Mouse (Mus musculus): ENCODE measurements around the gene Rcn3. TPM values are rescaled to one million over a fixed set of nuclear protein-coding genes. Genes with fewer than 3 reads are reported as not detected.
A peak's percentile ranks its signal among the peaks of the same experiment; 100 is the strongest.

The Rcn3 gene
- polyA plus RNA-seq, 2 experiments = 19.2 to 20.6 TPM

DNA sequence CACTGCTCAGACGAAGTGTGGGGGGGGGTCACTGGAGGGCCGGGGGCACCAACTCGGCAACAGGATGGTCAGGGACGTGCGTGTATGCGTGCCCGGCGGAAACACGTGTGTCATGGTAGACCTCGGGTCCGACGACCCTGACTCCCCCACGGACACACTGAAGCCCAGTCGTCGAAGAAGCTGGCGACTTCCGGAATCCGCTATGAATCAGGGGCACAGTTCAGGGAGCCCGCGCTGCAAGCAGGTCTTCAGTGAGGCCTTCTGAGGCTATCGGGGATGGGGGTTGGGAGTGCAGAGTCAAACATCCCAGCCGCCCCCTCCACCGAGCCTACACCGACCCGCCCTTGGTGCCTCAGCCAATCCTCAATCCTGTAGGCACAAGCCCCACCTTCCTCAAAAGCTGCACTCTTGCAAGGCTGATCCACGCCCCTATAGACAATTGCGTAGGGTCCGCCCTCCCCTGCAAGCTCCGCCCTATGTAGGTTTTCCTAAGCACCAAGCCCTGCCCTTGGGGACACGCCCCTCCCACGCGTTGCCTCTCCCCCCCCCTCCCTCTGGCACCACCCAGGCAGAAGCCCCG is 38.0 kb downstream of the Rcn3 start:
- peak; percentile 92 for ATAC-seq (ENCODE audit: insufficient read depth)
- TF ChIP-seq CTCF (IDR thresholded peaks at IDR 0.05; ENCODE audit: low read depth) = no peak
- no peak for TF ChIP-seq EP300 (IDR thresholded peaks at IDR 0.05; ENCODE audit: low read depth)
- H3K9ac ChIP-seq (replicated peaks) = peak overlapping the region; percentile 74

DNA sequence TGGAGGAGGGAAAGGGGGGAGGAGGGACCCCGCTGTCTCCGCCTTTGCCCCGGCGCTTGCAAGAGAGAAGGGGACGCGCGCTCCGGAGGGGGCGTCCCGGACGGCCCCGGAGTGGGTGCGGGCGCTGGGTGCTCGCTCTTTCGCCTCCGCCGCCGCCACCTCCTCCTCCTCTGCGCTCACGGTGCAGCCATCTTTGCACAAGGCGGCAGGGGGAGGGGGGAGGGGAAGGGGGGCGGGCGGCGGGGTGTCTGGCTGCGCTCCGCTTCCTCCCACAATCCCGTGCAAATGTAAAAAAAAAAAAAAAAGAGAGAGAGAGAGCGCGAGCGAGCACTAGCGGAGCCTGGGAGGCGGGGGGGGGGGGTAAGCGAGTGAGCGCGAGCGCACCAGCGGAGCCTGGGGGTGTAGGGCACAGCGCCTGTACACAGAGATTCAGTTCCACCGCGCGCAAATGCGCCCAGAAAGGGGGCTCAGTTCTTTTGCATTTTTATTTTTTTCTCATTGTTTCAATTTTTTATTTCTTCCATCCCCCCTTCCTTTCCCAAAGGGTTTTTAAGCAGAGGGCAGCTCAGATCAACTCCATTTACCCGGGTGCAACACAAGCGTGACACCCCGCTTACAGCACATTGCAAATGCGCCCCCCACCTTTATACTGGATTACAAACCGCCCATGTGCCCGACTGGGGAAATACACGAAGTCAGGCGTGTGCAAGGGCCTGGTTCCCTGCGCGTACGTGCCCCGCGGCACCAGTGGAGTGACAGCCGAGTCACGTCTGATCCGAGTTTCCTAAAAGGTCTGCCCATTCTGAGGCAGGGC is 38.7 kb downstream of the Rcn3 start:
- Histone ChIP-seq H3K4me3 (ENCODE audit: insufficient read depth in 1 of 2, low read depth in 2 of 2, low read length in 2 of 2) (peak overlapping the region; percentile 65 to 68), H3K4me2 (ENCODE audit: low read depth) (peak overlapping the region; percentile 84), H3K4me1 (replicated peaks; ENCODE audit: control insufficient read depth in 2 of 2, insufficient read depth in 2 of 2, low read length in 1 of 2) (peaks cover 14% of the 10 kb centered on the region in 2 experiments), H3K9ac (replicated peaks) (peak overlapping the region; percentile 74), H3K9me3 (ENCODE audit: control insufficient read depth, low read length) (no peaks in the 10 kb centered on the region), H3K36me3 (replicated peaks; ENCODE audit: control insufficient read depth, insufficient read depth, low read depth) (peaks cover 6% of the 10 kb centered on the region), H3K27ac (peak overlapping the region; percentile 58), H3K27me3 (ENCODE audit: control insufficient read depth, insufficient read depth, low read length) (no peaks in the 10 kb centered on the region)
- ATAC-seq (ENCODE audit: insufficient read depth) (peak; percentile 47), DNase-seq (ENCODE audit: low read depth in 3 of 3, low spot score in 3 of 3) (peak in 1 of 3 experiments; percentile 54)
- TF ChIP-seq CTCF (IDR thresholded peaks at IDR 0.05; ENCODE audit: low read depth) (no peak), EP300 (IDR thresholded peaks at IDR 0.05; ENCODE audit: low read depth) (no peak)
- under 1% methylated on average over 32 of the region's 59 CpGs for WGBS (ENCODE audit: insufficient replicate concordance)

More for the DNA sequence above, 38.0 kb downstream of the Rcn3 start:
- Histone ChIP-seq H3K4me2 (ENCODE audit: low read depth) (peak overlapping the region; percentile 84), H3K36me3 (replicated peaks; ENCODE audit: control insufficient read depth, insufficient read depth, low read depth) (peaks cover 6% of the 10 kb centered on the region; the same call in 1 of the 2 replicates), H3K4me3 (ENCODE audit: insufficient read depth in 1 of 2, low read depth in 2 of 2, low read length in 2 of 2) (peak overlapping the region; percentile 53 to 68), H3K27ac (peak overlapping the region; percentile 58), H3K27me3 (ENCODE audit: control insufficient read depth, insufficient read depth, low read length) (no peaks in the 10 kb centered on the region), H3K9me3 (ENCODE audit: control insufficient read depth, low read length) (no peaks in the 10 kb centered on the region), H3K4me1 (replicated peaks; ENCODE audit: control insufficient read depth in 2 of 2, insufficient read depth in 2 of 2, low read length in 1 of 2) (peaks cover 14% of the 10 kb centered on the region in 2 experiments)
- WGBS (ENCODE audit: insufficient replicate concordance) = 1% methylated on average over 33 of the region's 33 CpGs
- DNase-seq (ENCODE audit: low read depth in 3 of 3, low spot score in 3 of 3) = peak; percentile 91 to 94 (median 93)

DNA sequence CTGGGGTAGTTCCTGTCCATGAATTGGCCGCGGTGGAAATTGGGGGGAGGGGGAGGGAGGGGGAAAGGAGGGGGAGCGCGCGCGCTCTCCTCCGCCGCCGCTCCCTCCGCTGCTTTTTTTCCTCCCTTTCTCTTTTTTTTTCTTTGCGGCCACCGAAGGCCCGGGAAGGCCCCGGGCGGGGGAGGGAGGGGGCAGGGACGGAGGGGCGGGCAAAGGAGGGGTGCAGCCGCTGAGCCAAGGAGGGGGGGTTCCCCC is 39.2 kb downstream of the Rcn3 start, which contains the start of gene Prr12:
Prr12 (minus strand) TSS at position 20 of the 255 bp plus-strand sequence.
- Histone ChIP-seq H3K27me3 (ENCODE audit: control insufficient read depth, insufficient read depth, low read length) (no peaks in the 10 kb centered on the region), H3K9me3 (ENCODE audit: control insufficient read depth, low read length) (no peaks in the 10 kb centered on the region), H3K4me3 (ENCODE audit: insufficient read depth in 1 of 2, low read depth in 2 of 2, low read length in 2 of 2) (peak within 1 kb of the TSS; percentile 65 to 68), H3K9ac (replicated peaks) (peak within 1 kb of the TSS; percentile 74), H3K27ac (peak within 1 kb of the TSS; percentile 58), H3K4me2 (ENCODE audit: low read depth) (peak within 1 kb of the TSS; percentile 84), H3K4me1 (replicated peaks; ENCODE audit: control insufficient read depth in 2 of 2, insufficient read depth in 2 of 2, low read length in 1 of 2) (peaks cover 14% of the 10 kb centered on the region in 2 experiments), H3K36me3 (replicated peaks; ENCODE audit: control insufficient read depth, insufficient read depth, low read depth) (peaks cover 6% of the 10 kb centered on the region)
- WGBS (ENCODE audit: insufficient replicate concordance) = 0% methylated on average over 12 of the region's 18 CpGs
- DNase-seq (ENCODE audit: low read depth in 3 of 3, low spot score in 3 of 3) (no peak), ATAC-seq (ENCODE audit: insufficient read depth) (peak; percentile 32; the same call in 1 of the 2 replicates)
- TF ChIP-seq EP300 (IDR thresholded peaks at IDR 0.05; ENCODE audit: low read depth) (no peak), CTCF (IDR thresholded peaks at IDR 0.05; ENCODE audit: low read depth) (no peak)

DNA sequence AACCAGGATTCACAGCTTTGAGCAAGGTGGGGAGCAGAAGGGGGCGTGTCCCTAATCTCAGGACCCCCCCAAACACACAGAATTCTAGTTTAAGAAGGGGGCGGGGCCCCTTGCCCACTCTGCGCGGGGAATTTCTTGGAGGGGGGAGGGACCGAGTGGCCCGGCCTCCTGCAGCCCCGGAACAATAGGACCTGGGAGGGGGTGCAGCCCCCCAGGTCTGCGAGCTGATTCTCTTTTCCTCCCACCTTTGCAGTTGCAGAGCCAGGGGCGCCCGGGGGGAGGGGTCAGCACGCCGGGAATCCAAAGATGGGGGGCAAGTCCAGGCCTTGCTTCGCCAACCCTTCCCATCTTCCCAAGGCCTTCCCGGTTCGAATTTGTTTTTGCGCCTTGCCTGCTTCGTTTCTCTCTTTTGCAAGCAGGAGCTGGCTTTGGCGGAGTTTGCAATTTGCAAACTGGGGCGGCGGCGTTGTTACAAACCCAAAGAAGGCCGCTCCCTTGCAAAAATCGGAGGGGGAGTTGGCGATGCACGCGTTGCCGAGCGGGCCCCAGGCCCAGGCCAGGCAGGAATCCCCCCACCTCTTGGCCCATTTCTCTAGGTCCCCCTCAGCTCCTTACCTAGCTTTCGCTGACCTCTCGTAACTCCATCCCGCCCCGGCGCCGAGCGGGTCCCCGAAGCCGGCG is 39.7 kb downstream of the Rcn3 start:
- no peaks in the 10 kb centered on the region for H3K9me3 ChIP-seq (ENCODE audit: control insufficient read depth, low read length)
- peak overlapping the region; percentile 74 for H3K9ac ChIP-seq (replicated peaks)
- peak overlapping the region; percentile 84 for H3K4me2 ChIP-seq (ENCODE audit: low read depth)
- WGBS (ENCODE audit: insufficient replicate concordance) = under 1% methylated on average over 38 of the region's 38 CpGs
- peaks cover 7% of the 10 kb centered on the region for H3K36me3 ChIP-seq (replicated peaks; ENCODE audit: control insufficient read depth, insufficient read depth, low read depth)
- TF ChIP-seq CTCF (IDR thresholded peaks at IDR 0.05; ENCODE audit: low read depth) (no peak), EP300 (IDR thresholded peaks at IDR 0.05; ENCODE audit: low read depth) (no peak)
- DNase-seq (ENCODE audit: low read depth in 3 of 3, low spot score in 3 of 3) (no peak), ATAC-seq (ENCODE audit: insufficient read depth) (no peak)
- H3K27me3 ChIP-seq (ENCODE audit: control insufficient read depth, insufficient read depth, low read length) = no peaks in the 10 kb centered on the region
- H3K27ac ChIP-seq = peak overlapping the region; percentile 16
- peak overlapping the region; percentile 65 to 68 for H3K4me3 ChIP-seq (ENCODE audit: insufficient read depth in 1 of 2, low read depth in 2 of 2, low read length in 2 of 2)
- peaks cover 14% of the 10 kb centered on the region in 2 experiments for H3K4me1 ChIP-seq (replicated peaks; ENCODE audit: control insufficient read depth in 2 of 2, insufficient read depth in 2 of 2, low read length in 1 of 2)

DNA sequence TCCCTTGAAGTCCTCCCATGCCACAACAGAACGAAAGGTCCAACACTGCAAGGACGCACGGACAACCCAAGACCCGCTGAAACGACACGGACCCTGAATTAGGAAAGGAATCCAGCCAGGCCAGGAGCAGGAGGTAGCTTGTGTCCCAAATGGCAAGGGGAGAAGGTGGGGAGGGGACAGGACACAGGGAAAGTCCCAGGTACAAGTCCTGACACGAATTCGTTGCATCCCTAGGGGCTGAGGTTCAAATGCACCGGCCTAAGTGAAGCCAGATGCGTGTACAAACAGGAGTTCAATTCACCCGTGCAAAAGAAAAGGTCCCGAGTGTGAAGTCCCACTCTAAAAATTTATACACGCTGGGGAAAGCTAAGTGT is 40.4 kb downstream of the Rcn3 start:
- WGBS (ENCODE audit: insufficient replicate concordance) = 14% methylated on average over 13 of the region's 13 CpGs
- Histone ChIP-seq H3K9me3 (ENCODE audit: control insufficient read depth, low read length) (no peaks in the 10 kb centered on the region), H3K9ac (replicated peaks) (peak overlapping the region; percentile 74), H3K4me1 (replicated peaks; ENCODE audit: control insufficient read depth in 2 of 2, insufficient read depth in 2 of 2, low read length in 1 of 2) (peaks cover 14% of the 10 kb centered on the region in 2 experiments), H3K4me2 (ENCODE audit: low read depth) (peak overlapping the region; percentile 84), H3K27ac (no peak overlapping the region; the same call in 1 of the 2 replicates), H3K27me3 (ENCODE audit: control insufficient read depth, insufficient read depth, low read length) (no peaks in the 10 kb centered on the region), H3K4me3 (ENCODE audit: insufficient read depth in 1 of 2, low read depth in 2 of 2, low read length in 2 of 2) (peak overlapping the region; percentile 65 to 68), H3K36me3 (replicated peaks; ENCODE audit: control insufficient read depth, insufficient read depth, low read depth) (peaks cover 12% of the 10 kb centered on the region)
- ATAC-seq (ENCODE audit: insufficient read depth) (no peak), DNase-seq (ENCODE audit: low read depth in 3 of 3, low spot score in 3 of 3) (no peak)
- TF ChIP-seq EP300 (IDR thresholded peaks at IDR 0.05; ENCODE audit: low read depth) (no peak), CTCF (IDR thresholded peaks at IDR 0.05; ENCODE audit: low read depth) (no peak)
